Mouse (Mus musculus) liver, embryonic 18 days (tissue): ENCODE data around the gene Fosl2. TPM values are rescaled to one million over a fixed set of nuclear protein-coding genes. Genes with fewer than 3 reads are reported as not detected.

ENCODE experiments used
- polyA plus RNA-seq: library from polyadenylated mRNA; depleted of rRNA; stranded (reverse); fragments of >200 nt; gene quantifications from 2 replicates; pipeline ENCODE4 v1.2.3, GENCODE M21; 2012; rRNA removed

Gene Fosl2
- polyA plus RNA-seq = 2.1 TPM in 2 replicates

DNA sequence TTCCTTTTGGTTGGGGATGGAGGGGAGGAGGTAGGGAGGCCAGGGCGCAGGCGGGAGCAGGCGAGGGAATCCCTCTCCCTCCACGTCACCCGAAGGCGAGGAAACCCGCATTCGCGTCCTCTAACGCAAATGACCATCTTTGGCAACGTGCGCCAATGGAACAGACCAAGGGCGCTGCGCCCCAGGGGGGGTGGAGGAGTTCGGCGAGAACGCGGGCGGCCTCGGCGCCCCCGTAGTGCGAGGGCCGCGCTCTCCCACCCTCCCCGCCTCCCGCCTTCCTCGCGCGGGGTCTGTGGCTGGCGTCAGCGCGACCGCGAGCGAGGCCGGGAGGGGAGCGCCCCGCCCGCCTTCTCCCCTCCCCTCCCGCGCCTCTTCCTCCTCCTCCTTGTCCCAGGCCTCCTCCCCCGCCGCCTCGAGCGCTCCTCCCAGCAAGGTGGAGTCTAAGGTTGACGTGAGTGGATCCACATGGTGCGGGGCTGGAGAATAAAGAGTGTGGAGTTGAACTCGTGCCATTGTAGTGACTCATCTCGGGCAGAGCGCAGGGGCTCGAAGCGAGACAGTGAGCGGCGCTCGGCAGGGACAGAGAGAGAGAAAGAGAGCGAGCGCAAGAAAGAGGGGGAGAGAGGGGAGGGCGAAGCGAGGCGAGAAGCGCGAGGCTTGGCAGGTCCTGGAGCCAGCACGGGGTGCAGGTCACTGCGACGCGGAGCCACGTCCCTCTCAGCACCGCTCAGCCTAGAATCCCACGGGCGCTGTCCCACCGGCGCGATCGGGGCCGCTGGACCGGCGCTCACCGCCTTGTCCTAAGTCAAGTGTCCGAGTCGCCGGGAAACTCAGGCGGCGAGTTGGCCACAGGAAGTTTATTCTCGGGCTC is at the start of gene Fosl2:
TSS of gene Fosl2 (plus strand) at position 466 of the 871 bp plus-strand sequence.

Other genes with a start within 250 kb of the Fosl2 start
- 0.10 and 0.20 TPM in 2 replicates for gene Plb1, start 96.9 kb downstream of the Fosl2 start, polyA plus RNA-seq